Mouse (Mus musculus) E14TG2a.4 (cell line): ENCODE results near the gene Ica1.

Experiments
- CTCF ChIP-seq: conservative IDR thresholded peaks from 2 replicates; pipeline ENCODE4 v1.5.1; 2014; ENCODE audit warnings: low read length
- NANOG ChIP-seq: IDR thresholded peaks from 2 replicates; pipeline ENCODE4 v1.6.1; 2014; ENCODE audit warnings: borderline replicate concordance, low read length, mixed read lengths
- POU5F1 ChIP-seq: IDR thresholded peaks from 2 replicates; pipeline ENCODE4 v1.6.1; 2014; ENCODE audit warnings: low read length, borderline replicate concordance

GRCm38 (mm10) chr6:8691199-8691975 lies 86.9 kb downstream of the Ica1 start:
- TF ChIP-seq CTCF (no peak), POU5F1 (no peak), NANOG (no peak)
